Mouse (Mus musculus) kidney, postnatal 0 days (tissue): ENCODE data around the gene Lpcat3. TPM values are rescaled to one million over a fixed set of nuclear protein-coding genes. Genes with fewer than 3 reads are reported as not detected.

Source experiments
- ATAC-seq: fragments of 200-750 bp; cut with Nextera tagmentation; replicated peaks from 2 replicates; pipeline ENCODE4 v1.8.0; 2017; ENCODE audit warnings: low read depth, moderate number of reproducible peaks, moderate TSS enrichment, moderate library complexity; ENCODE audit not compliant: low FRiP score
- DNase-seq: peaks from one replicate; pipeline ENCODE4 v3.0.0-alpha.2; 2016; ENCODE audit warnings: low spot score
- H3K27ac ChIP-seq: fragments of 300-500 bp; sonication (generic); 2 replicates; pipeline ENCODE4 v1.5.1; 2014; ENCODE audit warnings: mild to moderate bottlenecking
- H3K27me3 ChIP-seq: fragments of 300-500 bp; sonication (generic); 2 replicates; pipeline ENCODE4 v1.6.1; 2014; ENCODE audit warnings: low read length, mixed read lengths; ENCODE audit not compliant: insufficient read depth
- H3K36me3 ChIP-seq: fragments of 300-500 bp; sonication (generic); 2 replicates; pipeline ENCODE4 v1.6.1; 2014; ENCODE audit warnings: low read length, mixed read lengths; ENCODE audit not compliant: insufficient read depth
- H3K4me1 ChIP-seq: fragments of 300-500 bp; sonication (generic); replicated peaks from 2 replicates; pipeline ENCODE4 v1.6.1; 2014; ENCODE audit warnings: antibody characterized with exemption, low read length, mixed read lengths; ENCODE audit not compliant: insufficient read depth
- H3K4me2 ChIP-seq: fragments of 300-500 bp; sonication (generic); 2 replicates; pipeline ENCODE4 v1.6.1; 2014; ENCODE audit warnings: mild to moderate bottlenecking, low read length, moderate library complexity, mixed read lengths
- H3K4me3 ChIP-seq: fragments of 300-500 bp; sonication (generic); replicated peaks from 2 replicates; pipeline ENCODE4 v1.5.1; 2014; ENCODE audit warnings: low read depth, low read length
- H3K9ac ChIP-seq: fragments of 300-500 bp; sonication (generic); 2 replicates; pipeline ENCODE4 v1.6.1; 2014; ENCODE audit warnings: low read depth, low read length
- H3K9me3 ChIP-seq: fragments of 300-500 bp; sonication (generic); replicated peaks from 2 replicates; pipeline ENCODE4 v1.6.1; 2016; ENCODE audit warnings: low read length, inconsistent platforms, mixed read lengths
- CTCF ChIP-seq: IDR thresholded peaks from 2 replicates; pipeline ENCODE4 v1.5.1; 2016; ENCODE audit warnings: antibody characterized with exemption, low read depth, mild to moderate bottlenecking, moderate library complexity
- WGBS: fragments of 180-500 bp; shearing (Covaris S2); extraction: QIAGEN DNeasy Blood & Tissue Kit; methylation state at CpG from one replicate; pipeline ENCODE4 v1.1.7; 2014; 5-methylcytosine and 5-hydroxymethylcytosine counted together
- polyA plus RNA-seq: library from polyadenylated mRNA; unstranded; fragments of >200 nt; fragmentation: Nextera tagmentation; extraction: Ambion mirVana; gene quantifications from 2 replicates; pipeline ENCODE4 v1.2.1, GENCODE M21; 2015

Gene Lpcat3
- polyA plus RNA-seq, 1 experiment from 2014 or later, result 90.6 TPM

DNA sequence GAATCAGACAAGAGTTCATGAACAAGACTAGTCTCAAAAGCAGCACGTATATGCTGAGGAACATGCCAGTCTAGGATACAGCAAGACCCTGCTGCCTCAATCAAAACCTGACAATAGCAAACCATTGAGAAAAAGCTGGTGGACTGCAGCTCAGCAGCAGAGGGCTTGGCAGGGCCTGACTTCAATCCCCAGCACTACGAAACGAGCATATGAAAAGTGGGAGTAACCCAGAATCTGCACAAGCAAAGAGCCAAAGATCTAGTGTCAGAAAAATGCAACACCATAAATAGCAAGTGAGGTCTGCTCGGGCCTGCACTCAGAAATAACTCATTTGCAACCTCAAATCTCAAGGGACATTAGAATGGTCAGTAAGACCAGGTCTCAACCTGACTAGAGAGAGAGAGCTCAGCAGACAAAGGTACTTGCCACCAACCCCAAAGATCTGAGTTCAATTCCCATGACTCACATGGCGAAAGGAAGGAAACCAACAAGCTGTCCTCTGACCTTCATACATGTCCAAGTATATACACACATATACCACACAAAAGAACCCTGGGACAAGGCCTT lies 43.3 kb downstream of the Lpcat3 start:
- ATAC-seq, result no peak
- H3K4me3 ChIP-seq, result no peak overlapping the region
- H3K36me3 ChIP-seq, result peaks cover 49% of the 10 kb centered on the region
- no peak overlapping the region for H3K27ac ChIP-seq
- no peak overlapping the region for H3K9ac ChIP-seq
- 0 out of 2 replicates have a peak, but pooled peaks cover 7% of the 10 kb centered on the region for H3K4me1 ChIP-seq
- no peak overlapping the region for H3K4me2 ChIP-seq
- no peak for TF ChIP-seq CTCF
- no peaks in the 10 kb centered on the region for H3K27me3 ChIP-seq
- WGBS, result 65% methylated on average over 5 of the region's 5 CpGs
- DNase-seq, result no peak
- H3K9me3 ChIP-seq, result no peaks in the 10 kb centered on the region

DNA sequence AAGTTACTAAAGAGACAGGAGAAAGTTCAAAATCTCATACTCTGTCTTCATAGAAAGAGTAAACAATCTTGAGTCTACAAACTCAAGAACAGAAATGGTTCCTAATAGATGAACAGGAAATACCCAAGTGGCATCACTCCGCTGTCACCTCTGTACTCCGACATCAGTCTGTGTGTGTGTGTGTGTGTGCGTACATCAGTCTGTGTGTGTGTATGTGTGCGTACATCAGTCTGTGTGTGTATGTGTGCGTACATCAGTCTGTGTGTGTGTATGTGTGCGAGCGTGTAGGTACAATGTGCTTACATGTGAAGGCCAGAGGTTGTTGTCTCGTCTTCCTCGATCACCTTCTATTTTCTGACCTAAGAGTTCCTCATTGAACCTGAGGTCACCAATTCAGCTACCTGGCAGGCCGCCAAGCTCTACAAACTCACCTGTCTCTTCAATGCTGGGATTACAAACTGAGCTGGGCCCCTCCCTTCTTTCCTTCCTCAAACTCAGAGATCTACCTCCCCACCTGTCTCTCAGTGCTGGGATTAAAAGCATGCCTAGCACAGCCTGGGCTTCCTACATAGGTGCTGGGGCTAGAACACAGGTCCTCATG lies 45.6 kb downstream of the Lpcat3 start:
- H3K9me3 ChIP-seq, result no peaks in the 10 kb centered on the region
- H3K36me3 ChIP-seq, result peaks cover 31% of the 10 kb centered on the region
- no peak for ATAC-seq
- H3K4me1 ChIP-seq, result peaks cover 15% of the 10 kb centered on the region; the same call in 1 of the 2 replicates
- TF ChIP-seq CTCF, result no peak
- no peaks in the 10 kb centered on the region for H3K27me3 ChIP-seq
- H3K27ac ChIP-seq, result no peak overlapping the region
- no peak overlapping the region for H3K9ac ChIP-seq
- 92% methylated on average over 10 of the region's 10 CpGs for WGBS
- DNase-seq, result no peak
- no peak overlapping the region for H3K4me2 ChIP-seq
- H3K4me3 ChIP-seq, result no peak overlapping the region

DNA sequence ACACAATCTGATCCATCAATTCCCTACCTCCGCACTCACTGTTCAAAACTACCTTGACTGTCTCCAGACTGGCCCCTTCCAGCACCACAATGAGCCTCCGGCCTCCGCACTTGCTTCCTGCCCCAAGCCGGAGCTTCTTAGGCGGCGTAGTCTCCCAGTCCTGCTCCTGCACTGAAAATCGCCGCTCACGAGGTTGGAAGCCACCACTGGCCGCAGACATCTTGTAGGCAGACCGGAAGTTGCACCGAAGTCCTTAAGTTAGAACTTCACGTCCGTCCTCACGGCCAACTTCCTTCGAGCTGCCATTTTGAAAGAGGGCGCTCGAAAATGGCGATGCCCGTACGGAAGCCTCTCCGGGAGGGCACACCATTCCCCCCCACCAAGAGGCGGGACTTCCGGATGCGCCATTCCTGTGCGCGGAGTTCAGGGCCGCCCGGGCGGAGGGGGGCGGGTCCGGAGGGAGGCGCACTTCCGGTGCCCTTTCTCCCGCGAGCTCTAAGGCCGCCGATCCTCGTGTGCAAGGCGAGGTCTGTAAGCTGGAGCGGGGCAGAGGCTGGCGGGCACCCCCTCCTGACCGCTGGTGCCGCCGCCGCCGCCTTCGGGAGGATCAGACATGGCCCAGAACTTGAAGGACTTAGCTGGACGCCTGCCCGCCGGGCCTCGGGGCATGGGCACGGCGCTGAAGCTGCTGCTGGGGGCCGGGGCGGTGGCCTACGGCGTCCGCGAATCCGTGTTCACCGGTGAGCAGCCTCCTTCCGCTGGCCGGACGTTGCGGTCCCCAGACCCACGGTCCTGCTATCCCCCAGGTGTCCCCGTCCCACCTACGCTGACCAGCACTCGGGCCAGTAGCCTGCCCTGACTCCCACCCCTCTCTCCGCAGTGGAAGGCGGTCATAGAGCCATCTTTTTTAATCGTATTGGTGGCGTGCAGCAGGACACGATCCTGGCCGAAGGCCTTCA lies 49.3 kb downstream of the Lpcat3 start, which contains the start of the genes Emg1 and Phb2:
Gene Emg1, minus strand, starts transcription at position 355 of the 959 bp plus-strand sequence.
Gene Phb2, plus strand, starts transcription at position 513 of the 959 bp plus-strand sequence.
- peak; percentile 98 for DNase-seq
- TF ChIP-seq CTCF, result peak; percentile 2; the same call in 1 of the 2 replicates
- Histone ChIP-seq H3K4me2 (peak within 1 kb of the TSS; percentile 92), H3K4me3 (peak within 1 kb of the TSS; percentile 92), H3K9ac (peak within 1 kb of the TSS; percentile 94), H3K4me1 (peaks cover 19% of the 10 kb centered on the region; the same call in 1 of the 2 replicates), H3K9me3 (no peaks in the 10 kb centered on the region), H3K27me3 (no peaks in the 10 kb centered on the region), H3K27ac (peak within 1 kb of the TSS; percentile 91), H3K36me3 (peaks cover 29% of the 10 kb centered on the region)
- ATAC-seq, result peak; percentile 95
- WGBS, result under 1% methylated on average over 76 of the region's 76 CpGs

DNA sequence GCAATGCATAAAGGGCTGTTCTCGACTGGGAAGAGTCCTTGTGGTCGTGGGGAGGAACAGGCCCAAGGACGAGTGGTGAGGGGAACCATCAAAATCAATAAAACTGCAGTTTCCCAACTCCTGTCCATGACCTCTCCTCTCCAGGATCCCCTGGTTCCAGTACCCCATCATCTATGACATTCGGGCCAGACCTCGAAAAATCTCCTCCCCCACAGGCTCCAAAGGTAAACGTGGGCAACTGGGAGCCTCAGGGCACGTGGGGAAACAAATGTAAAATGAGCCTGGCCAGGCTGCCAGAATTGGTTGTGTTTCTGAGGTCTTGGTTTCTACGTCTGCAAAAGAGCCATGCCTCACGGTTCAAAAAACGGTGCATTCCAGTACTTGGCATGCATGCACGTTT lies 50.1 kb downstream of the Lpcat3 start:
- Histone ChIP-seq H3K27me3 (no peaks in the 10 kb centered on the region), H3K9me3 (no peaks in the 10 kb centered on the region), H3K4me3 (peak overlapping the region; percentile 92), H3K9ac (peak overlapping the region; percentile 94), H3K4me2 (peak overlapping the region; percentile 92), H3K4me1 (peaks cover 19% of the 10 kb centered on the region; the same call in 1 of the 2 replicates), H3K27ac (peak overlapping the region; percentile 91), H3K36me3 (peaks cover 27% of the 10 kb centered on the region)
- no peak for ATAC-seq
- TF ChIP-seq CTCF, result no peak
- WGBS, result 8% methylated on average over 11 of the region's 11 CpGs
- DNase-seq, result no peak

DNA sequence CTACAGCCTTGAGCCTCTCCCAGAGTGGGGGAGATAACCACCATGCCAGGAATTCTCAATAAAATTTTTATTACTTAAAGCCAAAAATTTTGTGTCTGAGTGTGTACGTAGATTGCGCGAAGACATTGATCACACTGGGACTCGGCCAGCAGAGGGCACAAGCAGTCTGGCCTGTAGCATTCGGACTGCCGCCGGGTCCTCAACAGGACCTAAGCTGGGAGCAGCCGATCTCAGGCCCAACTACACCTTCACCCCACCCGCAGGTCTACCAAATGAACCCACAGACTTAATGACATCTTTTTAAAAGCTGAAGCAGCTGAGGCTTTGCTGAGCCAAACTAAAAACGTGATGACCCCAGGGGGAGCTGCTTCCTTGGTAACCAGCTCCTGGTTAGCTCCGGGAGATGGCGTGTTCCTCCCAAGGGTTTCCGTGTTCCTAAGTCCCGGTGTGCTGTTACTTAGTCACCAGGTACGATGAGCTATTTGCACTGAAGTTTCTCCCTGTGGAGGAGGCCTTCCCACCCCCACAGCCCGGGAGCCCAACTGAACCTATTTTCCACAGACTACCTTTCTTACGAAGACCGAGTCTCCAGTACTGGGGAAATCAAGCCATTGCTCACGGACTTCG lies 54.1 kb downstream of the Lpcat3 start:
- ATAC-seq (no peak), DNase-seq (peak; percentile 81)
- no peak overlapping the region for H3K4me3 ChIP-seq
- H3K36me3 ChIP-seq, result peaks cover 21% of the 10 kb centered on the region
- no peak overlapping the region for H3K27ac ChIP-seq
- 61% methylated on average over 20 of the region's 20 CpGs for WGBS
- H3K4me2 ChIP-seq, result peak overlapping the region; percentile 38; the same call in 1 of the 2 replicates
- TF ChIP-seq CTCF, result peak; percentile 78
- no peaks in the 10 kb centered on the region for H3K27me3 ChIP-seq
- H3K9me3 ChIP-seq, result no peaks in the 10 kb centered on the region
- H3K9ac ChIP-seq, result no peak overlapping the region
- H3K4me1 ChIP-seq, result peaks cover 11% of the 10 kb centered on the region; the same call in 1 of the 2 replicates
